Mouse (Mus musculus): ENCODE measurements around the gene Tbck. TPM values are rescaled to one million over a fixed set of nuclear protein-coding genes. Genes with fewer than 3 reads are reported as not detected.

The Tbck gene
- polyA plus RNA-seq, 1 experiment from 2014 or later: 8.5 TPM

DNA sequence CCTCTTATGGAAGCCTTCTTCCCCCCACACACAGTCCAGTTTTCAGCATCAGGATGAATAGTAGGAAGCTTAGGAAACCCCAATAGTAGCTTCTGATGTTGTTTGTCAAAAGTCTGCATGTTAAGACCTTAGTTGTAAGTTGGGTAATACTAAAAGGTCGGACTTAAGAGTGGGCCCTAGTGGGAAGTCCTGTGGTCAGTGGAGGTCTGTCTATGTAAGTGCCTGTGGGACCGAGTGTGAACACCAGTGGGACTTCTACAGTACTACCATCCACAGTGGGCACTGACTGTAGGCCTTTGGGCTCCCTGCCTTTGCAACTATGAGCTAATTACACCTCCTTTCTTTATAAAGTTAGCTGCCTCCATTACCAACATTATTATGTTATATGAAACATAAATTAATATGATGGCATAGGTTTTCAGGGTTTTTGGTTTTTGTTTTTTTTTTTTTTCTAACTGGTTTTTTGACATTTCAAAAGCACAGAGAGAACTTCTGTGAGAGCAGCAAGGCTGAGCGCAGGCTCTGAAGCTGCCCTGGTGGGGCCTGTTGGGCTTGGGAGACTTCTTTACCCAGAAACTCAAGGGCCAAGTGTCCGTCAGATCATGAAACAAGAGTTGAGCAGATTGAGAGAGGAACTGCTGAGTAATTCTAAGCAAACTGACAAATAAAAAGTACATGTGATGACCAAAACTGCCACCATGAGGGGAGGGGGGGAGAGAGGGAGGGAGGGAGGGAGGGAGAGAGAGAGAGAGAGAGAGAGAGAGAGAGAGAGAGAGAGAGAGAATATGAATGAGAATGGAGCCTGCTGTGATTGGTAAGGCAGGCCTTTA lies 131.8 kb downstream of the Tbck start:
- Histone ChIP-seq H3K4me2 (replicated peaks; ENCODE audit: low read depth) (no peak overlapping the region), H3K27me3 (ENCODE audit: control insufficient read depth, insufficient read depth, low read length) (no peaks in the 10 kb centered on the region), H3K9ac (ENCODE audit: low read length) (no peak overlapping the region), H3K4me1 (replicated peaks; ENCODE audit: control insufficient read depth, insufficient read depth) (peaks cover 3% of the 10 kb centered on the region; the same call in 1 of the 2 replicates), H3K9me3 (ENCODE audit: control insufficient read depth, low read length) (no peaks in the 10 kb centered on the region), H3K27ac (replicated peaks) (no peak overlapping the region), H3K4me3 (ENCODE audit: low read depth, low read length) (no peak overlapping the region), H3K36me3 (ENCODE audit: control insufficient read depth, insufficient read depth, low read length) (peaks cover 2% of the 10 kb centered on the region; the same call in 1 of the 2 replicates)
- WGBS: 97% methylated on average over 4 of the region's 4 CpGs
- no peak for TF ChIP-seq CTCF (IDR thresholded peaks at IDR 0.05; ENCODE audit: low read depth)
- no peak for TF ChIP-seq EP300 (optimal IDR thresholded peaks at IDR 0.05)
- no peak for ATAC-seq (ENCODE audit: low FRiP score, low TSS enrichment)
- no peak for DNase-seq (ENCODE audit: low spot score)

DNA sequence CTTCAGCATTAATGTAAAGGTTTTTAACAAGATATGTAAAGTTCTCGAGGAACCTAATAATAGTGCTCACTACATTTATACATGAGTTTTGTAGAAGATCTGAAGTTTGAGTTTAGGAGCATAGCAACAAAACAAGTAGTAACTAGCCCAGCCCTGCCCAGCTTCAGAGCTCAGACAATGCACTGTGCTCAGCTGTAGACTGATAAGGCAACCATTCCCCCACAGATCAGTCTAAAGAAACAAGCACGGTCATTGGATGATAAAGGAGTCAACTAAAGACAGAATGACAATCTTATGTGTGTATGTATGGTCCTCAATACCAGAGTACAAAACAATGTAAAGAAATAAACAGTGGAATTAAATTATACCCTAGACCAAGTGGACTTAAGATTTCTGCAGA lies 135.5 kb downstream of the Tbck start:
- Histone ChIP-seq H3K27ac (replicated peaks) (no peak overlapping the region), H3K9ac (ENCODE audit: low read length) (no peak overlapping the region), H3K36me3 (ENCODE audit: control insufficient read depth, insufficient read depth, low read length) (peaks cover 2% of the 10 kb centered on the region; the same call in 1 of the 2 replicates), H3K4me3 (ENCODE audit: low read depth, low read length) (no peak overlapping the region), H3K4me2 (replicated peaks; ENCODE audit: low read depth) (no peak overlapping the region), H3K4me1 (replicated peaks; ENCODE audit: control insufficient read depth, insufficient read depth) (no peaks in the 10 kb centered on the region), H3K27me3 (ENCODE audit: control insufficient read depth, insufficient read depth, low read length) (no peaks in the 10 kb centered on the region), H3K9me3 (ENCODE audit: control insufficient read depth, low read length) (no peaks in the 10 kb centered on the region)
- WGBS: 59% methylated on average over 2 of the region's 2 CpGs
- TF ChIP-seq CTCF (IDR thresholded peaks at IDR 0.05; ENCODE audit: low read depth) (no peak), EP300 (optimal IDR thresholded peaks at IDR 0.05) (no peak)
- DNase-seq (ENCODE audit: low spot score): no peak
- no peak for ATAC-seq (ENCODE audit: low FRiP score, low TSS enrichment)

DNA sequence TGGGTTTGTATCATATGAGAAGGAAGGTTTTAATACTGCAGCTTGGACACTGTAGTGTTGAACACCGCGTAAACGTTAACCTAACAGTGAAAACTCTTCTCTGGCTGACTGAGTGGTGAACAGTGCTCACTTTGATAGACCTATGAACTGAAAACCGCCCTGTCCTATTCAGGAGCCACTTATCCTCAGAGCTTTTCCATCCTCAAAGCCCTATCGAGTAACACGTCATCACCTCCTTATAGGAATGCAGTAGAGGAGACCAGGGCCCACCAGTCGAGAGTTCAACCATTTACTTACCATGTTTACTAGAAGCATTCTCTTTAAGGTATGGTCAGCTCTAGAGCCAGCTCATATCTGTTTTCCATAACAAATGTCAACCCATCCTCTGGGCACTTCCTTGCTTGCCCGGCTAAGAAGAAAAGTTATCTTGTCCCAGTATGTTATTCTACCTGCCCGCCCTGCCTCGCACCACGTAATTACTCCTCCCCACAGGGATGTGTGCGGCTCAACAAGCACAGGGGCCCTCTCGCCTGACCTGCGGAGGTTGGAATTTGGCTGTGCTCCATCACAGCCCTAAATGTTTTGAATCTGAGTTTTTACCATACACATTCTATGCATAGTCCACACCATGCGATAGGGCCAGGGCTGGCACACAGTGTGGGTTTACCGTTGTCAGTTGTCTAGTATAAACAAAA lies 147.4 kb downstream of the Tbck start:
- DNase-seq (ENCODE audit: low spot score) (no peak), ATAC-seq (ENCODE audit: low FRiP score, low TSS enrichment) (no peak)
- 60% methylated on average over 16 of the region's 16 CpGs for WGBS

GRCm38 (mm10) chr3:132835118-132835794 lies 151.3 kb downstream of the Tbck start:
- Histone ChIP-seq H3K4me3 (ENCODE audit: low read depth, low read length) (no peak overlapping the region), H3K4me2 (replicated peaks; ENCODE audit: low read depth) (no peak overlapping the region), H3K27me3 (ENCODE audit: control insufficient read depth, insufficient read depth, low read length) (no peaks in the 10 kb centered on the region), H3K27ac (replicated peaks) (no peak overlapping the region), H3K9me3 (ENCODE audit: control insufficient read depth, low read length) (no peaks in the 10 kb centered on the region), H3K36me3 (ENCODE audit: control insufficient read depth, insufficient read depth, low read length) (peaks cover 8% of the 10 kb centered on the region), H3K9ac (ENCODE audit: low read length) (no peak overlapping the region), H3K4me1 (replicated peaks; ENCODE audit: control insufficient read depth, insufficient read depth) (no peaks in the 10 kb centered on the region)
- TF ChIP-seq CTCF (IDR thresholded peaks at IDR 0.05; ENCODE audit: low read depth): no peak
- 60% methylated on average over 6 of the region's 6 CpGs for WGBS
- ATAC-seq (ENCODE audit: low FRiP score, low TSS enrichment): no peak
- no peak for DNase-seq (ENCODE audit: low spot score)

More for the DNA sequence above, 147.4 kb downstream of the Tbck start:
- no peak overlapping the region for H3K27ac ChIP-seq (replicated peaks)
- H3K9me3 ChIP-seq (ENCODE audit: control insufficient read depth, low read length): no peaks in the 10 kb centered on the region
- no peaks in the 10 kb centered on the region for H3K27me3 ChIP-seq (ENCODE audit: control insufficient read depth, insufficient read depth, low read length)
- H3K9ac ChIP-seq (ENCODE audit: low read length): no peak overlapping the region
- no peak overlapping the region for H3K4me3 ChIP-seq (ENCODE audit: low read depth, low read length)
- H3K4me2 ChIP-seq (replicated peaks; ENCODE audit: low read depth): no peak overlapping the region
- no peaks in the 10 kb centered on the region for H3K36me3 ChIP-seq (ENCODE audit: control insufficient read depth, insufficient read depth, low read length)
- H3K4me1 ChIP-seq (replicated peaks; ENCODE audit: control insufficient read depth, insufficient read depth): no peaks in the 10 kb centered on the region
- no peak for TF ChIP-seq CTCF (IDR thresholded peaks at IDR 0.05; ENCODE audit: low read depth)
- no peak for TF ChIP-seq EP300 (optimal IDR thresholded peaks at IDR 0.05)

- 93% methylated on average over 4 of the region's 4 CpGs for WGBS
- DNase-seq (ENCODE audit: low spot score): no peak
- no peak overlapping the region for H3K27ac ChIP-seq (replicated peaks)
- TF ChIP-seq CTCF (IDR thresholded peaks at IDR 0.05; ENCODE audit: low read depth) (no peak), EP300 (optimal IDR thresholded peaks at IDR 0.05) (no peak)
- no peak overlapping the region for H3K4me2 ChIP-seq (replicated peaks; ENCODE audit: low read depth)
- H3K9me3 ChIP-seq (ENCODE audit: control insufficient read depth, low read length): no peaks in the 10 kb centered on the region
- no peak overlapping the region for H3K4me3 ChIP-seq (ENCODE audit: low read depth, low read length)
- no peaks in the 10 kb centered on the region for H3K27me3 ChIP-seq (ENCODE audit: control insufficient read depth, insufficient read depth, low read length)
- no peak overlapping the region for H3K9ac ChIP-seq (ENCODE audit: low read length)
- H3K4me1 ChIP-seq (replicated peaks; ENCODE audit: control insufficient read depth, insufficient read depth): no peaks in the 10 kb centered on the region
- no peak for ATAC-seq (ENCODE audit: low FRiP score, low TSS enrichment)
- H3K36me3 ChIP-seq (ENCODE audit: control insufficient read depth, insufficient read depth, low read length): peaks cover 8% of the 10 kb centered on the region
Measured at GRCm38 (mm10) chr3:132837134-132837533, 153.2 kb downstream of the Tbck start.
